Comparison of ENCODE assay signal across 9 mouse cellular contexts in the genomic region with DNA sequence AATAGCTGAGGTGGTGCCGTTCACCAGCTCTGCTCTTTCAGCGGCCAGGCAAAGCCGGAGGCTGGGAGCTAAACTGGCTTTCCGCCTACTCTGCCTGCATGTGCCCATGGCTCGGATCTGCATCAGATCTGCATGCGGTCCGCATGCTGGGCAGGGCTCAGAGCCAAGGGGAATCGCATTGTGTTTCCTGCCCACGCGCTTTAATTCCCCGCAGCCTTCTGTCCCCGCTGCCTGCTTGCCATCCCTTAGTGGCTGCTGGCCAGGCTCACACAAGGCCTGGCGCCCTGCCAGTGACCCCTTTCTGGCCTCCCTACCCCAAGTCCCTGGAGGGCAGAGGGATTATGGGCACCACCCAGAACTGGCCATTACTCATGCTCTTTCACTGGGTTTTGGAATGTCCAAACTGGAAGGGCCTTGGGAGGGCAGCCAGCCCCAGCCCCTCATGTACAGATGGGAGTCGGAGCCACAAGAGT. TPM values are rescaled to one million over a fixed set of nuclear protein-coding genes. Genes with fewer than 3 reads are reported as not detected.
DNase-seq lines count a peak whose midpoint lies in the region; ATAC-seq and TF ChIP-seq lines count a peak whose summit lies in the region.
"Had no signal": no experiment of that assay in that cellular context is flagged by ENCODE, and none has a peak within 500 bp of the region (broad histone marks: within the 10 kb centered on the region; RNA-seq: fewer than 3 reads in every experiment).

No protein-coding gene starts in this region.

- H3K27ac ChIP-seq in forebrain, embryonic 15.5 days (replicated peaks): peak overlapping the region; percentile 77
- peak overlapping the region; percentile 5 for H3K27ac ChIP-seq in heart, embryonic 16.5 days (ENCODE audit: low read length)
- peak overlapping the region; percentile 79 for H3K27ac ChIP-seq in layer of hippocampus, adult 2 months

- H3K4me3 ChIP-seq in forebrain, embryonic 15.5 days: no peak overlapping the region
- H3K4me3 ChIP-seq in heart, embryonic 16.5 days (ENCODE audit: low read length): no peak overlapping the region
- H3K4me3 ChIP-seq in layer of hippocampus, adult 2 months: no peak overlapping the region; the same call in 1 of the 2 replicates
- H3K4me3 ChIP-seq: stomach, embryonic 15.5 days had no signal

- no peak overlapping the region for H3K4me2 ChIP-seq in forebrain, embryonic 15.5 days (replicated peaks)
- peak overlapping the region; percentile 1; the same call in 1 of the 2 replicates for H3K4me2 ChIP-seq in heart, embryonic 16.5 days (ENCODE audit: low read depth, low read length)
- H3K4me2 ChIP-seq: stomach, embryonic 15.5 days had no signal

- TF ChIP-seq CTCF in layer of hippocampus, adult 2 months (conservative IDR thresholded peaks at IDR 0.05): no peak

- peak; percentile 81 for ATAC-seq in forebrain, embryonic 15.5 days (replicated peaks)
- ATAC-seq in heart, embryonic 16.5 days (replicated peaks; ENCODE audit: extremely low read depth, insufficient read depth, low FRiP score): no peak; the same call in 1 of the 2 replicates

- peaks cover 31% of the 10 kb centered on the region for H3K36me3 ChIP-seq in forebrain, embryonic 15.5 days
- peaks cover 32% of the 10 kb centered on the region for H3K36me3 ChIP-seq in heart, embryonic 16.5 days (ENCODE audit: control insufficient read depth, insufficient read depth)

- H3K27me3 ChIP-seq in forebrain, embryonic 15.5 days: no peaks in the 10 kb centered on the region
- H3K27me3 ChIP-seq in heart, embryonic 16.5 days (ENCODE audit: control insufficient read depth, insufficient read depth, low read length): no peaks in the 10 kb centered on the region
- H3K27me3 ChIP-seq: stomach, embryonic 15.5 days had no signal

- DNase-seq in urinary bladder, postnatal 25 days (ENCODE audit: low spot score): peak; percentile 31
- no peak for DNase-seq in urinary bladder, adult 2 months (ENCODE audit: low spot score)
- DNase-seq in layer of hippocampus, adult 2 months (ENCODE audit: low spot score in 2 of 2): peak; percentile 91 to 92
- DNase-seq in lung, postnatal 4 days: peak; percentile 51 to 75
- peak; percentile 72 for DNase-seq in testis, postnatal 14 days (ENCODE audit: low spot score)
- DNase-seq in c-Kit-positive CD71-positive TER-119-positive erythroid progenitor cells, embryonic 14.5 days (ENCODE audit: low spot score): no peak

- peaks cover 30% of the 10 kb centered on the region for H3K4me1 ChIP-seq in forebrain, embryonic 15.5 days
- peaks cover 54% of the 10 kb centered on the region for H3K4me1 ChIP-seq in heart, embryonic 16.5 days (ENCODE audit: control insufficient read depth, insufficient read depth, low read length)

- H3K9ac ChIP-seq in forebrain, embryonic 15.5 days (replicated peaks): no peak overlapping the region
- peak overlapping the region; percentile 20; the same call in 1 of the 2 replicates for H3K9ac ChIP-seq in heart, embryonic 16.5 days (ENCODE audit: low read length)
- H3K9ac ChIP-seq: stomach, embryonic 15.5 days had no signal

- 15% methylated on average over 14 of the region's 14 CpGs for WGBS in forebrain, embryonic 15.5 days
- WGBS in heart, embryonic 16.5 days: 25% methylated on average over 14 of the region's 14 CpGs

- H3K9me3 ChIP-seq in forebrain, embryonic 15.5 days: no peaks in the 10 kb centered on the region
- H3K9me3 ChIP-seq in heart, embryonic 16.5 days (replicated peaks; ENCODE audit: control insufficient read depth, low read length): no peaks in the 10 kb centered on the region
- H3K9me3 ChIP-seq: stomach, embryonic 15.5 days had no signal

RNA-seq across cellular contexts. Expression of a gene that starts 39.7 kb away (rescaled TPM):
- 103 and 117 TPM in 2 replicates for polyA plus RNA-seq in urinary bladder, adult 2 months (2012; rRNA removed)
- polyA plus RNA-seq in forebrain, embryonic 15.5 days (2015; fragmentation: Nextera tagmentation; extraction: Ambion mirVana): 470 and 489 TPM in 2 replicates
- 301 and 315 TPM in 2 replicates for polyA plus RNA-seq in heart, embryonic 16.5 days (2015; fragmentation: Nextera tagmentation; extraction: Ambion mirVana)
- 10 to 100 TPM; 86.3 to 89.0 TPM for total RNA-seq in layer of hippocampus, adult 2 months (2021)

RNA-seq across cellular contexts. Expression of a gene that starts 41.0 kb away (rescaled TPM):
- 47.1 and 57.9 TPM in 2 replicates for polyA plus RNA-seq in urinary bladder, adult 2 months (2012; rRNA removed)
- polyA plus RNA-seq in forebrain, embryonic 15.5 days (2015; fragmentation: Nextera tagmentation; extraction: Ambion mirVana): 43.3 and 49.9 TPM in 2 replicates
- polyA plus RNA-seq in heart, embryonic 16.5 days (2015; fragmentation: Nextera tagmentation; extraction: Ambion mirVana): 47.9 and 53.7 TPM in 2 replicates
- total RNA-seq in layer of hippocampus, adult 2 months (2021): 10 to 100 TPM; 10.0 to 13.4 TPM

RNA-seq across cellular contexts. Expression of a gene that starts 53.1 kb away (rescaled TPM):
- 0.14 and 0.19 TPM in 2 replicates for polyA plus RNA-seq in urinary bladder, adult 2 months (2012; rRNA removed)
- not detected in 2 replicates for polyA plus RNA-seq in forebrain, embryonic 15.5 days (2015; fragmentation: Nextera tagmentation; extraction: Ambion mirVana)
- not detected in 2 replicates for polyA plus RNA-seq in heart, embryonic 16.5 days (2015; fragmentation: Nextera tagmentation; extraction: Ambion mirVana)
- total RNA-seq in layer of hippocampus, adult 2 months (2021): under 1 TPM in 1 of 2 experiments, not detected in 1; 0.39 TPM

RNA-seq across cellular contexts. Expression of a gene that starts 53.8 kb away (rescaled TPM):
- 26.5 and 30.7 TPM in 2 replicates for polyA plus RNA-seq in urinary bladder, adult 2 months (2012; rRNA removed)
- 57.4 and 59.3 TPM in 2 replicates for polyA plus RNA-seq in forebrain, embryonic 15.5 days (2015; fragmentation: Nextera tagmentation; extraction: Ambion mirVana)
- polyA plus RNA-seq in heart, embryonic 16.5 days (2015; fragmentation: Nextera tagmentation; extraction: Ambion mirVana): 28.3 and 33.7 TPM in 2 replicates
- 10 to 100 TPM; 41.4 to 41.8 TPM for total RNA-seq in layer of hippocampus, adult 2 months (2021)

Comparison
In these comparisons a context has a peak if more than half of its experiments do, and no peak if none do; other contexts are left out.
1. DNase-seq: peak in urinary bladder, postnatal 25 days (single experiment), layer of hippocampus, adult 2 months (2 of 2), lung, postnatal 4 days (2 of 2) and testis, postnatal 14 days (single experiment); none in urinary bladder, adult 2 months (single experiment) and c-Kit-positive CD71-positive TER-119-positive erythroid progenitor cells, embryonic 14.5 days (single experiment).
2. H3K27ac ChIP-seq: peak in every context shown above with its lines; median percentile 79 in layer of hippocampus, adult 2 months; 77 in forebrain, embryonic 15.5 days; 5 in heart, embryonic 16.5 days.